Mouse (Mus musculus) spleen, adult 2 months (tissue): ENCODE measurements around the gene Utp15. TPM values are rescaled to one million over a fixed set of nuclear protein-coding genes. Genes with fewer than 3 reads are reported as not detected.

Source experiments
- DNase-seq, 2 experiments: peaks; one replicate each; pipeline versions ENCODE4 v3.0.0 to v3.0.0-alpha.2; 2012 to 2021; ENCODE audit warnings: low spot score in 2 of 2, low read depth in 1 of 2
- H3K27ac ChIP-seq: fragments of 200-500 bp; 2 replicates; pipeline ENCODE4 v1.5.1; 2012; ENCODE audit warnings: low read length, inconsistent platforms; ENCODE audit not compliant: insufficient read depth
- H3K27me3 ChIP-seq: fragments of 200-500 bp; 2 replicates; pipeline ENCODE4 v1.6.1; 2012; ENCODE audit warnings: mild to moderate bottlenecking, moderate library complexity, low read length, inconsistent platforms; ENCODE audit not compliant: control insufficient read depth, insufficient read depth
- H3K36me3 ChIP-seq: fragments of 200-500 bp; 2 replicates; pipeline ENCODE4 v1.6.1; 2012; ENCODE audit warnings: mild to moderate bottlenecking, low read length, inconsistent platforms; ENCODE audit not compliant: control insufficient read depth, insufficient read depth
- H3K4me1 ChIP-seq: fragments of 200-500 bp; 2 replicates; pipeline ENCODE4 v1.6.1; 2011; ENCODE audit warnings: inconsistent platforms; ENCODE audit not compliant: control insufficient read depth, insufficient read depth, insufficient read length
- H3K4me3 ChIP-seq: fragments of 200-500 bp; 2 replicates; pipeline ENCODE4 v1.5.1; 2011; ENCODE audit warnings: mild to moderate bottlenecking, inconsistent platforms; ENCODE audit not compliant: insufficient read depth, insufficient read length; ENCODE audit errors: extremely low read depth
- CTCF ChIP-seq: fragments of 200-500 bp; IDR thresholded peaks from 2 replicates; pipeline ENCODE4 v1.5.1; 2011; ENCODE audit warnings: mild to moderate bottlenecking, inconsistent platforms; ENCODE audit not compliant: insufficient read depth, insufficient read length, insufficient replicate concordance; ENCODE audit errors: extremely low read depth
- POLR2A ChIP-seq: fragments of 200-500 bp; IDR thresholded peaks from 2 replicates; pipeline ENCODE4 v1.6.1; 2011; ENCODE audit warnings: low read depth, low read length, inconsistent platforms
- whole genome bisulfite sequencing: fragments of 180-500 bp; shearing (Covaris S2); methylation state at CpG from one replicate; pipeline ENCODE4 v1.1.7; 2018; 5-methylcytosine and 5-hydroxymethylcytosine counted together
- polyA plus RNA-seq: library from polyadenylated mRNA; depleted of rRNA; stranded (reverse); fragments of >200 nt; gene quantifications from 2 replicates; pipeline ENCODE4 v1.2.3, GENCODE M21; 2012; rRNA removed

The Utp15 gene
- polyA plus RNA-seq, result 5.3 and 5.6 TPM in 2 replicates

- peaks cover 3% of the 10 kb centered on the region; the same call in 1 of the 2 replicates for H3K4me1 ChIP-seq
- under 1% methylated on average over 71 of the region's 71 CpGs for WGBS
- peak within 1 kb of the TSS; percentile 99 for H3K4me3 ChIP-seq
- no peaks in the 10 kb centered on the region for H3K27me3 ChIP-seq
- peaks cover 11% of the 10 kb centered on the region for H3K36me3 ChIP-seq
- TF ChIP-seq CTCF (no peak), POLR2A (peak; percentile 56)
- H3K27ac ChIP-seq, result peak within 1 kb of the TSS; percentile 81
- DNase-seq, result peak; percentile 94
These were observed at the start of gene Utp15, which contains the start of gene Ankra2 for GRCm38 (mm10) chr13:98262636-98263457. Utp15 (minus strand) TSS chr13:98263041. Ankra2 (plus strand) TSS chr13:98263074.

GRCm38 (mm10) chr13:98311597-98311996 lies 48.8 kb upstream of the Utp15 start:
- Histone ChIP-seq H3K27ac (no peak overlapping the region), H3K4me3 (no peak overlapping the region), H3K4me1 (peaks cover 2% of the 10 kb centered on the region; the same call in 1 of the 2 replicates), H3K36me3 (peaks cover 31% of the 10 kb centered on the region), H3K27me3 (no peaks in the 10 kb centered on the region)
- TF ChIP-seq CTCF, result no peak
- TF ChIP-seq POLR2A, result no peak
- 97% methylated on average over 5 of the region's 5 CpGs for WGBS
- DNase-seq, result no peak

GRCm38 (mm10) chr13:98308724-98309123 lies 45.9 kb upstream of the Utp15 start:
- DNase-seq, result no peak
- no peak overlapping the region for H3K4me3 ChIP-seq
- peaks cover 28% of the 10 kb centered on the region for H3K36me3 ChIP-seq
- no peak overlapping the region for H3K27ac ChIP-seq
- 90% methylated on average over 4 of the region's 4 CpGs for WGBS
- H3K27me3 ChIP-seq, result no peaks in the 10 kb centered on the region
- H3K4me1 ChIP-seq, result no peaks in the 10 kb centered on the region
- TF ChIP-seq CTCF, result no peak
- TF ChIP-seq POLR2A, result no peak

- Histone ChIP-seq H3K27me3 (no peaks in the 10 kb centered on the region), H3K27ac (no peak overlapping the region), H3K4me3 (no peak overlapping the region), H3K36me3 (peaks cover 26% of the 10 kb centered on the region), H3K4me1 (no peaks in the 10 kb centered on the region)
- 92% methylated on average over 5 of the region's 5 CpGs for WGBS
- no peak for TF ChIP-seq POLR2A
- no peak for TF ChIP-seq CTCF
- DNase-seq, result no peak
These were observed 45.2 kb upstream of the Utp15 start for GRCm38 (mm10) chr13:98308004-98308403.

- Histone ChIP-seq H3K4me3 (no peak overlapping the region), H3K36me3 (peaks cover 22% of the 10 kb centered on the region; the same call in 1 of the 2 replicates), H3K27me3 (no peaks in the 10 kb centered on the region), H3K4me1 (no peaks in the 10 kb centered on the region), H3K27ac (no peak overlapping the region)
- no peak for DNase-seq
- no peak for TF ChIP-seq CTCF
- no peak for TF ChIP-seq POLR2A
- WGBS, result 85% methylated on average over 14 of the region's 14 CpGs
These were observed 44.1 kb upstream of the Utp15 start for GRCm38 (mm10) chr13:98306852-98307475.

- WGBS, result 75% methylated on average over 5 of the region's 5 CpGs
- Histone ChIP-seq H3K4me1 (no peaks in the 10 kb centered on the region), H3K27me3 (no peaks in the 10 kb centered on the region), H3K36me3 (peaks cover 19% of the 10 kb centered on the region; the same call in 1 of the 2 replicates), H3K27ac (no peak overlapping the region), H3K4me3 (no peak overlapping the region)
- DNase-seq, result no peak
- no peak for TF ChIP-seq CTCF
- no peak for TF ChIP-seq POLR2A
These were observed 43.6 kb upstream of the Utp15 start for GRCm38 (mm10) chr13:98306393-98306792.
